Mouse (Mus musculus) right cerebral cortex, postnatal 36 days (tissue): ENCODE measurements around the gene Cacng4.

ENCODE experiments used
- DNase-seq, 2 experiments: peaks; one replicate each; pipeline ENCODE4 v3.0.0; 2022; ENCODE audit warnings: low spot score in 2 of 2, mixed read lengths in 1 of 2

The Cacng4 gene

GRCm38 (mm10) chr11:107794547-107795269 lies at the start of gene Cacng4:
Cacng4 (minus strand) TSS chr11:107794557.
- DNase-seq = no peak

- no peak for DNase-seq
Measured at GRCm38 (mm10) chr11:107833351-107834040, 39.1 kb upstream of the Cacng4 start.

- no peak for DNase-seq
Measured at GRCm38 (mm10) chr11:107817196-107817595, 22.8 kb upstream of the Cacng4 start.

GRCm38 (mm10) chr11:107812941-107813648 lies 18.7 kb upstream of the Cacng4 start:
- DNase-seq = no peak

GRCm38 (mm10) chr11:107812429-107812828 lies 18.1 kb upstream of the Cacng4 start:
- DNase-seq = no peak

- DNase-seq = no peak
Measured at GRCm38 (mm10) chr11:107808508-107808907, 14.2 kb upstream of the Cacng4 start.

- DNase-seq = no peak
Measured at GRCm38 (mm10) chr11:107806058-107806457, 11.7 kb upstream of the Cacng4 start.

GRCm38 (mm10) chr11:107801946-107802345 lies 7.6 kb upstream of the Cacng4 start:
- no peak for DNase-seq

- DNase-seq = no peak
Measured at GRCm38 (mm10) chr11:107799331-107799730, 5.0 kb upstream of the Cacng4 start.

- no peak for DNase-seq
Measured at GRCm38 (mm10) chr11:107796346-107796745, 2.0 kb upstream of the Cacng4 start.

GRCm38 (mm10) chr11:107795384-107796035 lies 1.2 kb upstream of the Cacng4 start:
- no peak for DNase-seq

- no peak for DNase-seq
Measured at GRCm38 (mm10) chr11:107794103-107794493, 259 bp downstream of the Cacng4 start.

GRCm38 (mm10) chr11:107793200-107794102 lies 906 bp downstream of the Cacng4 start:
- no peak for DNase-seq

- DNase-seq = no peak
Measured at GRCm38 (mm10) chr11:107792136-107792535, 2.2 kb downstream of the Cacng4 start.

- no peak for DNase-seq
Measured at GRCm38 (mm10) chr11:107785761-107786160, 8.6 kb downstream of the Cacng4 start.

GRCm38 (mm10) chr11:107785288-107785687 lies 9.1 kb downstream of the Cacng4 start:
- DNase-seq = no peak

- no peak for DNase-seq
Measured at GRCm38 (mm10) chr11:107783861-107784754, 10.2 kb downstream of the Cacng4 start.

- DNase-seq = no peak
Measured at GRCm38 (mm10) chr11:107782591-107782990, 11.8 kb downstream of the Cacng4 start.

- no peak for DNase-seq
Measured at GRCm38 (mm10) chr11:107778859-107779258, 15.5 kb downstream of the Cacng4 start.

GRCm38 (mm10) chr11:107777487-107777886 lies 16.9 kb downstream of the Cacng4 start:
- no peak for DNase-seq
